Mouse (Mus musculus): ENCODE measurements around the gene Ankrd54. TPM values are rescaled to one million over a fixed set of nuclear protein-coding genes. Genes with fewer than 3 reads are reported as not detected.

The Ankrd54 gene
- total and polyA plus RNA-seq, 3 experiments, result 21.8 to 38.6 (median 26.4) TPM

DNA sequence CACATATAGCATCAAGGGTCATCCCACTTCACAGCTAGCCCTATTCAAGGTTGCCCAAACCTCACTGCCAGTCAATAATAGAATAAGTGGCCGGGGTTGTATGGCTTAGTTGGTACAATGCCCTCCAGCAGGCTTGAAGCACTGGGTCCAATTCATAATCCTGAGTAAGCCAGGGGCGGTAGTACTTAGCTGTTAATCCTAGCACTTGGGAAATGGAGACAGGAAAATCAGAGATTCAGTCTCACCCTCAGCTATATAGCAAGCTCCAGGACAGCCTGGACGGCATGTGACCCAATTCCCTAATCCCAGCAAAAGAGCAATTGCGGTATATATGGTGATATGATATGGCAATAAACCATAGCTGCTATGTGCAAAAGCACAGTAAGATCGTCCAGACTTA is 55.6 kb downstream of the Ankrd54 start:
- no peaks in the 10 kb centered on the region for H3K79me2 ChIP-seq (replicated peaks; ENCODE audit: control insufficient read depth, extremely low read depth, insufficient read depth, poor library complexity, severe bottlenecking)
- H3K36me3 ChIP-seq (replicated peaks in 1 of 2; ENCODE audit: control insufficient read depth in 1 of 2, insufficient read depth in 1 of 2, low read length in 1 of 2), result peaks cover 39 to 56% of the 10 kb centered on the region in 2 experiments
- H3K27me3 ChIP-seq (replicated peaks), result no peaks in the 10 kb centered on the region
- H3K9me3 ChIP-seq (replicated peaks; ENCODE audit: low read length), result no peaks in the 10 kb centered on the region
- H3K4me3 ChIP-seq (replicated peaks in 1 of 3; ENCODE audit: low read depth in 2 of 3, low read length in 2 of 3, poor library complexity in 1 of 3), result no peak overlapping the region
- H3K27ac ChIP-seq (ENCODE audit: insufficient read depth, low read depth), result no peak overlapping the region
- H3K4me1 ChIP-seq (ENCODE audit: control insufficient read depth in 1 of 2, insufficient read depth in 2 of 2), result peaks cover 0 to 6% of the 10 kb centered on the region in 2 experiments; a peak in 1 of 4 replicates
- H3K4me2 ChIP-seq (ENCODE audit: insufficient read depth, low read depth, poor library complexity, severe bottlenecking), result no peak overlapping the region
- no peak for TF ChIP-seq USF1 (IDR thresholded peaks at IDR 0.05; ENCODE audit: low read depth, low read length)
- no peak for TF ChIP-seq IRF4 (IDR thresholded peaks at IDR 0.05; ENCODE audit: low read depth, low read length)
- no peak for TF ChIP-seq PAX5 (IDR thresholded peaks at IDR 0.05; ENCODE audit: low read length)
- TF ChIP-seq MAX (IDR thresholded peaks at IDR 0.05; ENCODE audit: low read length), result no peak
- no peak for TF ChIP-seq GABPA (IDR thresholded peaks at IDR 0.05; ENCODE audit: insufficient replicate concordance, low read depth, low read length)
- no peak for TF ChIP-seq ZKSCAN1 (IDR thresholded peaks at IDR 0.05; ENCODE audit: borderline replicate concordance, low read depth, low read length)
- TF ChIP-seq ZNF384 (IDR thresholded peaks at IDR 0.05; ENCODE audit: low read depth, low read length), result no peak
- TF ChIP-seq NRF1 (IDR thresholded peaks at IDR 0.05; ENCODE audit: low read depth, low read length), result no peak
- TF ChIP-seq USF2 (conservative IDR thresholded peaks at IDR 0.05; ENCODE audit: low read depth, low read length), result no peak
- TF ChIP-seq ELF1 (IDR thresholded peaks at IDR 0.05; ENCODE audit: low read depth, low read length), result no peak
- no peak for TF ChIP-seq KAT2A (IDR thresholded peaks at IDR 0.05; ENCODE audit: insufficient replicate concordance, low read length)
- no peak for TF ChIP-seq ZMIZ1 (IDR thresholded peaks at IDR 0.05; ENCODE audit: low read depth, low read length)
- TF ChIP-seq NELFE (IDR thresholded peaks at IDR 0.05; ENCODE audit: low read depth, low read length), result no peak
- no peak for TF ChIP-seq MAZ (IDR thresholded peaks at IDR 0.05; ENCODE audit: low read depth, low read length)
- TF ChIP-seq TCF12 (IDR thresholded peaks at IDR 0.05; ENCODE audit: low read depth, low read length), result no peak
- no peak for TF ChIP-seq RCOR1 (conservative IDR thresholded peaks at IDR 0.05; ENCODE audit: low read depth, low read length)
- no peak for DNase-seq (ENCODE audit: extremely low read depth)
- H3K9ac ChIP-seq (ENCODE audit: insufficient read depth, low read depth), result no peak overlapping the region
- in situ Hi-C loops (cut with MboI; ENCODE audit: low pct_ligation_motif_present, low pct_unique_long_range_greater_than_20kb, low sequenced_read_pairs) (loop anchor here (5.0 kb wide), 1 partner anchor 55 kb away; no protein-coding TSS in a partner anchor), dilution Hi-C loops (cut with MboI; ENCODE audit: extremely low pct_ligation_motif_present, extremely low pct_unique_long_range_greater_than_20kb, low sequenced_read_pairs) (no loop called here)

DNA sequence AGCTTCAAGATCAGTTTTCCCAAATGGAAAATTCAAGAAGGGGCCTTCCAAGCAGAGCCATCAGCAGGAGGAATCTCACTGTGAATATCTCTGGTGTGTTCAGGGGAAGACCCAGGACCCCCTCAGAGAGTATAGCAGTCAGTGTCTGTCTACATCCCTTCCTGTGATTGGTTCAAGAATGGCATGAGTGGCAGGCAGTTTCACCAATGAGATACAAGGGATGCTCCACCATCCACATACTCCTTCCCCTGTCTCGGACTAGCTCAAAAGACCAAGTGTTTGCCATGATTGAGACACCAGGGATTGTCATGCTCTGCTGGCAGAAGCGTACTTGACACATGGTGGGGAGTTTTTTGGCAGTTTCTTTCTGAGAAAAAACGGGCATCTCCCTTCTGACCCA is 56.1 kb downstream of the Ankrd54 start:
- Histone ChIP-seq H3K9me3 (replicated peaks; ENCODE audit: low read length) (no peaks in the 10 kb centered on the region), H3K79me2 (replicated peaks; ENCODE audit: control insufficient read depth, extremely low read depth, insufficient read depth, poor library complexity, severe bottlenecking) (no peaks in the 10 kb centered on the region), H3K4me1 (ENCODE audit: control insufficient read depth in 1 of 2, insufficient read depth in 2 of 2) (peaks cover 0 to 6% of the 10 kb centered on the region in 2 experiments; a peak in 1 of 4 replicates), H3K4me3 (replicated peaks in 1 of 3; ENCODE audit: low read depth in 2 of 3, low read length in 2 of 3, poor library complexity in 1 of 3) (no peak overlapping the region), H3K27ac (ENCODE audit: insufficient read depth, low read depth) (no peak overlapping the region), H3K9ac (ENCODE audit: insufficient read depth, low read depth) (no peak overlapping the region), H3K36me3 (replicated peaks in 1 of 2; ENCODE audit: control insufficient read depth in 1 of 2, insufficient read depth in 1 of 2, low read length in 1 of 2) (peaks cover 44 to 60% of the 10 kb centered on the region in 2 experiments), H3K4me2 (ENCODE audit: insufficient read depth, low read depth, poor library complexity, severe bottlenecking) (no peak overlapping the region), H3K27me3 (replicated peaks) (no peaks in the 10 kb centered on the region)
- TF ChIP-seq SMC3 (IDR thresholded peaks at IDR 0.05; ENCODE audit: low read depth, low read length), result no peak
- TF ChIP-seq GABPA (IDR thresholded peaks at IDR 0.05; ENCODE audit: insufficient replicate concordance, low read depth, low read length), result no peak
- TF ChIP-seq ELF1 (IDR thresholded peaks at IDR 0.05; ENCODE audit: low read depth, low read length), result no peak
- no peak for TF ChIP-seq MAFK (IDR thresholded peaks at IDR 0.05; ENCODE audit: insufficient replicate concordance, low read length)
- TF ChIP-seq NRF1 (IDR thresholded peaks at IDR 0.05; ENCODE audit: low read depth, low read length), result no peak
- no peak for TF ChIP-seq MYC (IDR thresholded peaks at IDR 0.05; ENCODE audit: low read depth, low read length)
- TF ChIP-seq USF1 (IDR thresholded peaks at IDR 0.05; ENCODE audit: low read depth, low read length), result no peak
- DNase-seq (ENCODE audit: extremely low read depth), result no peak
- dilution Hi-C loops (cut with MboI; ENCODE audit: extremely low pct_ligation_motif_present, extremely low pct_unique_long_range_greater_than_20kb, low sequenced_read_pairs), result no loop called here
- in situ Hi-C loops (cut with MboI; ENCODE audit: low pct_ligation_motif_present, low pct_unique_long_range_greater_than_20kb, low sequenced_read_pairs), result loop anchor here (5.0 kb wide), 1 partner anchor 54 kb away; no protein-coding TSS in a partner anchor
